Mouse (Mus musculus): ENCODE results near the gene Dcaf15.

Dcaf15 gene

DNA sequence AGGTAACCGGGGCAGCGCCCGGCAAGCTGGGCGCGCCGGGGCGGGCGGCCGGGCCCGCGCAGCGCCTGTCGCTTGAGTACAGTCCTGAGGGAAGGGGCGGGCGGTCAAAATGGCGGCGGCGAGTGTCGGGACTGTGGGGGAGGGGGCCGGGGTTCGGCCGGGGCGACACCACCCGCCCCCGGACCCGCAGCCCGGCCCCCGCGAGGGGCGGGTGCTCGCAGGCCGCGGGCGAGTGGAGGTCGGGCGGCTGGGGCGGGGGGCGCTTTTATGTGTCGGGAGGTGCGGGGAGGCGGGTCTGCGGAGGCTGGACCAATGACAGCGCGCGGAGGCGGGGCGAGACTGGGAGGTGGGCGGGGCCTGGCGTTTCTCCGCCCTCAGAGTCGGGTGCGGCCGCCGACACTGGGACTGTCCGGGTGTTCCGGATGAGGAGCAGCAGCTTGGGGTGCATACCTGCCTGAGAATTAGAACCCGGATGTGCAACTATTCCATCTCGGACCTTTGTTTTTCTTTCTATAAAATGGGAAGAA lies 37.5 kb downstream of the Dcaf15 start:
- DNase-seq (ENCODE audit: low read depth, low spot score), result peak; percentile 62

DNA sequence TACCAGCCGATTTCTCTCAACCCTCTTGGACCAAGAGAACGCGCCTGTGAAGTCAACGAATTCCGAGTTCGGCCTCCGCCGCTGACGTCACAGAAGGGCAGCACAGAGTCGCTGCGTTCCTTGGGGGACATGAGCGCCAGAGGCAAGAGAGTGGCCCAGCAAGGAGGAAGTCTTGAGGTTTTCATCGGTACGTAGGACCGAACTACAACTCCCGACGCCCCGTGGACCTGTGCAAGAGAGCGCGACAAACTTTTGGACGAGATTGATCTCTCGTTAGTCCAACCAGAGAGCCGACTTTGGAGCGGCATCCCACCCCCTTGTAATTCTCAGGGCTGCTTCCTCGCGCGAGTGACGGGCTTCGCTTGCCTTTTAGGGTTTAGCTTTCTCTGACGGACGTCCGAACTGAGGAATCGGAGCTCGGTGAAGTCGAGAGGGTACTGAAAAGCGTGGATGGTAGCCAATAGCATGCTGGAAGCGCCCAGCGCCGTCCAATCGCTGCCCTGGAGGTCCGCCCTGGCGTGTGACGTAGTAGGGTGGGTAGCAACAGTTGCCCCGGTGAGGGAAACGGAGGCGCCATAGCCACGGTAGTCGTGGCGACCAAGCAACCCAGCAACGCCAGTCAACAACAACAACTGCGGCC lies 38.2 kb downstream of the Dcaf15 start, which contains the start of gene Rfx1:
Rfx1 (plus strand) TSS at position 544 of the 640 bp plus-strand sequence.
- DNase-seq (ENCODE audit: low read depth, low spot score), result peak; percentile 100

DNA sequence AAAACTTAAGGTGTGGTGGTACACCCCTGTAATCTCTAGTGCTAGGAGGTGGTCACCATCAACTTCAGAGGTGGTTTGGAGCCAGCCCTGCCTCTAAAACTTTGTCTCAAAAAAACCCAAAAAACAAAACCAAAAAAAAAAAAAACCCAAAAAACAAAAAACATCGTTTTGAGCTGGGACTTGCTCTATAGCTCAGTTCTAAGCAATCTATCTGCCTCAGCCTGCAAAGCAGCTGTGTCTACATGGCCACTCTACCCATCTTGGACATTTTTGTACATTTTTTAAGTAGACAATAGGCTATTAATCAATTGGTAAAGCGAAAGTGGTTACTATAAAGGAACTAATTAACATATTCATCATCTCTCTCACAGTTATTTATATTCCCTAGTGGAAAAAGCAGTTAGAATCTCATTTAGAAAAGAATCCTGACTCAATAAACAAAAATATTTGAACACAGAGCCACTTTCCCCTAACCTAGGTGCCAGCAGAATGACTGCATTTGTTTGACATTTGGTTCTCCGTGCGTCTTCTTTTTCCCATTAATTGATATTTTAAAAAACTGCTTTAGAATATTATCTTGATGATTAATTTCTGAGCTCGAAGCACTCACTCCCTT lies 39.0 kb downstream of the Dcaf15 start:
- no peak for DNase-seq (ENCODE audit: low read depth, low spot score)

DNA sequence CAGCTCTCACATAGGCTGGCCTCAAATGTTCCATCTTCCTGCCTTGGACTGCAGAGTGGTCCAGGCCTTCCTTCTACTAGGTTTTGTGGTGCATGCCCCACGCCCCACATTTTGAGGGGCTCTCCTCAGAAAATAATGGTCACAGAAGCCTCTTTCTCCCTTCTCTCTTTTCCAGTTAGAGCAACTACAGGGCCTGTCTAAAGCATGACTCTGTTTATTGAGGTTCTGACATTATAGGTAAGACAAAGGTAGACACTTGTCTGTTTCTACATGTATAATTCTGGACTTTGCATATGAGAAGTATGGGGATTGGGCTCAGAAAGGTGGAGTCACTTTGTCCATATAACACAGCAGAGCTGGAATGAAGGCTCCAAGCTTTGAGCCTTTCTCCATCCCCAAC lies 39.5 kb downstream of the Dcaf15 start, which contains the start of gene Gm10643:
Gm10643 (minus strand) TSS at position 101 of the 400 bp plus-strand sequence.
- no peak for DNase-seq (ENCODE audit: low read depth, low spot score)

DNA sequence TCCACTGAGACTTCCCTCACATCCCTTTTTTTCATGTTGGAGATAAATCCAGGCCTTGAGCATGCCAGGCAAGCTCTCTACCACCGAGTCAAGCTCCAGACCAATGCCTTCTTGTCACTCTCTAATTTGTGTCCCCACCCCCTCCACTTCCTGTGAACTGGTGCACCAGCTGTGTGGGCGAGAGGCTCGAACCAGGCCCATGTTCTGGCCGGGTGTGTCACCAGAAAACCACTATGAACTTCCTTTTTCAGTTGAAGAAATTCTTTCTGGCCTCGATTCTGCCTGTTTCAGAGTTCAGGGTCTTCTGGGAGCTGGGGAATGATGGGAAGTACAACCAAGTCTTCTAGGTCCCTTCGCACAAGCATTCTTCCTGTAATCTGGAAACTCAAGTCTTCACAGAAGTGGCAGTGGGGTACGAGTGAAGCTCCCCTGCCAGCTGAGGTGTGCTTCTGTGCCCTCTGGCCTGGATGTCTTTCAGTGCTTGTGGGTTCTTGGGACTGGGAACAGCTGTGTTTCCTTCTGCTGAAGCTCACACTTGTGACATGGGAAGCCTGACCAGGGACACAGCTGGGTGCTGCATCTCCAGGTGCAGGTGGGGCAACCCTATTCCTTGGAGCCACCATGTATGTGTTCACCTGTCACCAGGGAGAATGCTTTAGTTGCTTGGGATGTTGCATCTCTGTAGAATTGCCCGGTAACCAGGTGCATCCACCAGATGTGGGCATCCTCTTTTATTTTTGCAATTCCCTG lies 40.5 kb downstream of the Dcaf15 start:
- DNase-seq (ENCODE audit: low read depth, low spot score), result no peak

DNA sequence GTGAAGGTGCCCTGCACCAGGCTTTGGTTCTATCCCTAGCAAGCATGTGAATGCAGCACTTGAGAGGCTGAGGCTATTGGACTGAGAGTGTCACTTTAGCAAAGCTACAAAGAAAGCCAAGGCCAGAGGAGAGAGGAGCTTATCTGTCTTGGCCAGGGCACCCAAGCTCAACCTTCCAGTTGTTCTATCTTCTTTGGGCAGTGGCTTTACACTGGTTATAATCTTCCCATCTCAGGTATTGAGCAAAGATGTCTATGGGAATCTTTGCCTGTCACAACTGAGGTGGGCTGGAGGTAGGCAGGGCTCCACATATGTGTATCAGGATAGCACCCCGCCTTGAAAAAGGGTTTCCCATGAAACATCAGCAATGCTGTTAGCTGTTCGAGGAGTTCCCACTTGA lies 44.3 kb downstream of the Dcaf15 start:
- DNase-seq (ENCODE audit: low read depth, low spot score), result no peak

DNA sequence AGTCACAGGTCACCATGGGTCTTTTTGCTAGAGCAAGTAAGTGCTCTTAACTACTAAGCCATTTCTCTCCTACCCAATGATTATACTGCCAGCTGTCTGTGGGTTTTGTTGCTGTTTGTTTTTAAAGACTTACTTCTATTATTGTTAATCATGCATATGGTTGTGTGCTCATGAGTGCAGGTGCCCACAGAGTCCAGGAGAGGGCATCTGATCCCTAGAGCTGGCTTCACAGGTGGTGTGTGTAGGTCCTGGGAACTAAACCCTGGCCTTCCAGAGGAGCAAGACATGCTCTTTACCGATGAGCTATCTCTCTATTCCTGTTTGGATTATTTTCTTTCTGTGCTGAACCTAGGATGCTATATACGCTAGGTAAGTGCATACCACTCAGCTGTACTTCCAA lies 45.3 kb downstream of the Dcaf15 start:
- DNase-seq (ENCODE audit: low read depth, low spot score), result no peak

DNA sequence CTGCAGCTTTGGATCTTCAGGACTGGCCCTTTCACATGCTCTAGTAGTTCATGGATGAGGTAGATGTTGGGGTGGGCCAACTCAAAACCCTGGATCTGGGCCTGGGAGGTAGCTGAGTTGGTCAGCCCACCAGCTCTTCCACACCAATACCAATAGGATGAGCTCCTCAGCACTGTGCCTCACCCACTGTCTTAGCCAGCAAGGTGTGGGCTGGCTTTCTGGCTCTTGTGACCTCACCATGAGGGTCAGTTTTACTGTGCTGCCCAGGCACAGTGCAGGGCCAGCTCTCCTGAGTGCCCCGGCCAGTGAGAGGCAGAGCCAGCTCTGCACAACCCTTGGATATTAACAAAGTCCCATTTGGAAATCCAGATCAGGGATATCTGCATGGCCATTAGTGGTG lies 46.7 kb downstream of the Dcaf15 start:
- no peak for DNase-seq (ENCODE audit: low read depth, low spot score)

DNA sequence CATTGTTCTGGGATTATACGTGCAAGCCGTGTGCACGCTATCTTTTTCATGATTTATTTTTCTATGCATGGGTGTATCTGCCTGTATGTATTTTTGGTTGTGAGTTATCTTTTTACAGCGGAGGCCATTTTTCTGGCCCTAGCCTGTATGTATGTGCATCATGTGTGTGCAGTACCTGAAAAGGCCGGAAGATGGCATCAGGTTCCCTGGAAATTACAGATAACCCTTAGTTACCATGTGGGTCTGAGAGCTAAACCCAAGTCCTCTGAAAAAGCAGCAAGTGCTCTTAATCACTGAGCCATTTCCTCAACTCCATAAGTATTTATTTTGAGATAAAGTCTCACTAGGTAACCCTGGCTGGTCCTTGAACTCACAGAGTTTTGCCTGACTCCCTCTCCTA lies 51.3 kb downstream of the Dcaf15 start:
- DNase-seq (ENCODE audit: low read depth, low spot score), result no peak

DNA sequence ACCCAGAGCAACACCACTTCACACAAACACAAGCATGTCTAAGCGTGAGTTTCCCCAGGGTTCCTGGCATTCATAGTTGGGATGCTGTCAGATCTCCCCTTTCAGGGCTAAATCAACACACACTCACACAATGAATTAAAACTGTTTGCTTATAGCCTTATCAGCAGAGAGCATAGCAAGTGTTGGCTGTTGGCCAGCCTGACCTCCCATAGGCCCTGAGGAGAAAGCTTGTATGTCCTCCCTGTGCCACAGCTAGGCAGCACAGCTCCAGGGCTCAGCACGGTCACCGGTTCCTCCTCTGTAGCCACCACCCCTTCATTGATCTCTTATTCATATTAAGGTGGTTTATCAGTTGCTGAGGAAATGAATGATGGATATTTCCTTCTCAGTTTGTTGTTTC lies 51.8 kb downstream of the Dcaf15 start:
- DNase-seq (ENCODE audit: low read depth, low spot score), result no peak

DNA sequence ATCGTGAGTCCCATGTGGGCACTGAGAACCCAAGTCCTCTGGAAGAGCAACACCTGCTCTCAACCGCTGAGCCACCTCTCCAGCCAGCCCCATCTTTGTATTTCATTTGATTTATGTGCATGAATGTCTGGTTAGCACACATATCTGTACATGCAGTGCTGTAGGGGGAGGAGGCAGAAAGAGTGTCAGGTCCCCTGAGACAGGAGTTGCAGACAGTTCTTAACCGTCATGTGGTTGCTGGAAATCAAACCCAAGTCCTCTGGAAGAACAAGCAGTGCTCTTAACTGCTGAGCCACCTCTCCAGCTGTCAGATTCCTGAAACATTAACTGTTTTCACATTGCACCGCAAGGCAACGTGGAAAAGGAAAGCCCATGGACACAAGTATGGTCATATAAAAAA lies 56.4 kb downstream of the Dcaf15 start:
- no peak for DNase-seq (ENCODE audit: low read depth, low spot score)

Data from telencephalon, adult 2 months (tissue).